Mouse (Mus musculus): ENCODE results near the gene Adcy3.
"Not testable (repeated sequence)": the region's sequence is repeated elsewhere in the genome, so short reads cannot be mapped to it uniquely, and the experiment has no call there.

Adcy3 gene

GRCm38 (mm10) chr12:4240281-4240680, 107.4 kb downstream of the Adcy3 start:
- not testable (repeated sequence) for DNase-seq (ENCODE audit: low read depth, low spot score)

GRCm38 (mm10) chr12:4243805-4244204, 110.9 kb downstream of the Adcy3 start:
- no peak for DNase-seq (ENCODE audit: low read depth, low spot score)

- no peak for DNase-seq (ENCODE audit: low read depth, low spot score)
These were observed 112.8 kb downstream of the Adcy3 start for GRCm38 (mm10) chr12:4245742-4246141.

GRCm38 (mm10) chr12:4249786-4250185, 116.9 kb downstream of the Adcy3 start:
- DNase-seq (ENCODE audit: low read depth, low spot score): no peak

GRCm38 (mm10) chr12:4252742-4253655, 120.1 kb downstream of the Adcy3 start:
- no peak for DNase-seq (ENCODE audit: low read depth, low spot score)

Measured in embryo, embryonic 11.5 days (tissue).